Mouse (Mus musculus): ENCODE measurements around the gene Phf2.

Gene Phf2

GRCm38 (mm10) chr13:48870771-48871731 is at the start of gene Phf2:
Gene Phf2 (minus strand): TSS chr13:48871119.
- DNase-seq (ENCODE audit: low read depth): peak; percentile 60

- DNase-seq (ENCODE audit: low read depth): no peak
Measured at GRCm38 (mm10) chr13:48919756-48920415, 49.0 kb upstream of the Phf2 start.

GRCm38 (mm10) chr13:48917113-48917599 is 46.2 kb upstream of the Phf2 start:
- DNase-seq (ENCODE audit: low read depth): no peak

- DNase-seq (ENCODE audit: low read depth): no peak
Measured at GRCm38 (mm10) chr13:48913680-48914079, 42.8 kb upstream of the Phf2 start.

GRCm38 (mm10) chr13:48913141-48913540 is 42.2 kb upstream of the Phf2 start:
- DNase-seq (ENCODE audit: low read depth): no peak

GRCm38 (mm10) chr13:48911426-48911825 is 40.5 kb upstream of the Phf2 start:
- no peak for DNase-seq (ENCODE audit: low read depth)

GRCm38 (mm10) chr13:48905458-48905857 is 34.5 kb upstream of the Phf2 start:
- DNase-seq (ENCODE audit: low read depth): no peak

- DNase-seq (ENCODE audit: low read depth): no peak
Measured at GRCm38 (mm10) chr13:48895376-48895775, 24.5 kb upstream of the Phf2 start.

GRCm38 (mm10) chr13:48890260-48890960 is 19.5 kb upstream of the Phf2 start:
- DNase-seq (ENCODE audit: low read depth): no peak

- peak; percentile 99 for DNase-seq (ENCODE audit: low read depth)
Measured at GRCm38 (mm10) chr13:48878534-48878933, 7.6 kb upstream of the Phf2 start.

GRCm38 (mm10) chr13:48877805-48878204 is 6.9 kb upstream of the Phf2 start:
- DNase-seq (ENCODE audit: low read depth): no peak

GRCm38 (mm10) chr13:48872726-48873125 is 1.8 kb upstream of the Phf2 start:
- no peak for DNase-seq (ENCODE audit: low read depth)

GRCm38 (mm10) chr13:48871887-48872606 is 1.1 kb upstream of the Phf2 start:
- peak; percentile 50 for DNase-seq (ENCODE audit: low read depth)

GRCm38 (mm10) chr13:48869950-48870770 is 759 bp downstream of the Phf2 start:
- DNase-seq (ENCODE audit: low read depth): peak; percentile 76

GRCm38 (mm10) chr13:48869600-48869949 is 1.3 kb downstream of the Phf2 start:
- no peak for DNase-seq (ENCODE audit: low read depth)

GRCm38 (mm10) chr13:48869088-48869487 is 1.8 kb downstream of the Phf2 start:
- peak; percentile 45 for DNase-seq (ENCODE audit: low read depth)

GRCm38 (mm10) chr13:48864673-48865356 is 6.1 kb downstream of the Phf2 start:
- no peak for DNase-seq (ENCODE audit: low read depth)

GRCm38 (mm10) chr13:48863556-48863955 is 7.4 kb downstream of the Phf2 start:
- DNase-seq (ENCODE audit: low read depth): peak; percentile 59

GRCm38 (mm10) chr13:48861913-48862312 is 9.0 kb downstream of the Phf2 start:
- DNase-seq (ENCODE audit: low read depth): no peak

GRCm38 (mm10) chr13:48858779-48859178 is 12.1 kb downstream of the Phf2 start:
- DNase-seq (ENCODE audit: low read depth): no peak
